Mouse (Mus musculus) thymus, postnatal 36 days (tissue): ENCODE measurements around the gene Polr1e.
"Not testable (repeated sequence)": the region's sequence is repeated elsewhere in the genome, so short reads cannot be mapped to it uniquely, and the experiment has no call there.

Experiments used
- DNase-seq, 2 experiments: peaks; one replicate each; pipeline ENCODE4 v3.0.0; 2022; ENCODE audit warnings: mixed read lengths in 2 of 2

Gene Polr1e

GRCm38 (mm10) chr4:45063836-45064235 lies 45.5 kb downstream of the Polr1e start:
- not testable (repeated sequence) for DNase-seq

GRCm38 (mm10) chr4:45064577-45064976 lies 46.2 kb downstream of the Polr1e start:
- no peak for DNase-seq

GRCm38 (mm10) chr4:45066036-45066730 lies 47.8 kb downstream of the Polr1e start:
- DNase-seq, result no peak

GRCm38 (mm10) chr4:45067742-45068141 lies 49.4 kb downstream of the Polr1e start:
- DNase-seq, result no peak

GRCm38 (mm10) chr4:45072261-45072973 lies 54.0 kb downstream of the Polr1e start:
- no peak for DNase-seq

- no peak for DNase-seq
These were observed 55.2 kb downstream of the Polr1e start for GRCm38 (mm10) chr4:45073544-45073943.

GRCm38 (mm10) chr4:45081041-45081440 lies 62.7 kb downstream of the Polr1e start:
- not testable (repeated sequence) for DNase-seq

GRCm38 (mm10) chr4:45082951-45083350 lies 64.6 kb downstream of the Polr1e start:
- DNase-seq, result no peak

GRCm38 (mm10) chr4:45083487-45083886 lies 65.1 kb downstream of the Polr1e start:
- DNase-seq, result no peak

- DNase-seq, result peak; percentile 87 to 89
These were observed 65.9 kb downstream of the Polr1e start, which contains the start of gene Fbxo10 for GRCm38 (mm10) chr4:45084021-45084894. Gene Fbxo10 (minus strand): TSS chr4:45084604.

- no peak for DNase-seq
These were observed 66.5 kb downstream of the Polr1e start for GRCm38 (mm10) chr4:45084895-45085290.
